Comparison of ENCODE assay signal across 8 mouse cellular contexts in genomic region chr14:45329589-45330181, GRCm38 (mm10). TPM values are rescaled to one million over a fixed set of nuclear protein-coding genes. Genes with fewer than 3 reads are reported as not detected.
A peak's percentile ranks its signal among the peaks of the same experiment; 100 is the strongest.
DNase-seq lines count a peak whose midpoint lies in the region; ATAC-seq and TF ChIP-seq lines count a peak whose summit lies in the region.

Psmc6 (plus strand) TSS chr14:45329788.

- no peaks in the 10 kb centered on the region for H3K9me3 ChIP-seq in G1E (replicated peaks)
- H3K9me3 ChIP-seq in forebrain, postnatal 0 days (ENCODE audit: low read length): no peaks in the 10 kb centered on the region
- H3K9me3 ChIP-seq in lung, embryonic 15.5 days: no peaks in the 10 kb centered on the region

- H3K4me3 ChIP-seq in G1E (ENCODE audit: low read depth, low read length): peak within 1 kb of the TSS; percentile 84
- peak within 1 kb of the TSS; percentile 99 for H3K4me3 ChIP-seq in forebrain, postnatal 0 days (ENCODE audit: low read depth, low read length)
- peak within 1 kb of the TSS; percentile 94 for H3K4me3 ChIP-seq in lung, embryonic 15.5 days

- no peaks in the 10 kb centered on the region for H3K27me3 ChIP-seq in G1E (ENCODE audit: insufficient read depth, low read length)
- H3K27me3 ChIP-seq in forebrain, postnatal 0 days (ENCODE audit: insufficient read depth, low read length): no peaks in the 10 kb centered on the region
- H3K27me3 ChIP-seq in lung, embryonic 15.5 days: no peaks in the 10 kb centered on the region

- peaks cover 44% of the 10 kb centered on the region for H3K4me1 ChIP-seq in G1E (ENCODE audit: insufficient read depth, low read depth, low read length)
- H3K4me1 ChIP-seq in forebrain, postnatal 0 days (ENCODE audit: insufficient read depth): no peaks in the 10 kb centered on the region
- peaks cover 13% of the 10 kb centered on the region for H3K4me1 ChIP-seq in lung, embryonic 15.5 days

- peaks cover 32% of the 10 kb centered on the region for H3K36me3 ChIP-seq in G1E (replicated peaks)
- H3K36me3 ChIP-seq in forebrain, postnatal 0 days (ENCODE audit: insufficient read depth): peaks cover 24% of the 10 kb centered on the region
- H3K36me3 ChIP-seq in lung, embryonic 15.5 days: peaks cover 27% of the 10 kb centered on the region

- under 1% methylated on average over 43 of the region's 44 CpGs for WGBS in forebrain, postnatal 0 days
- WGBS in lung, embryonic 15.5 days: under 1% methylated on average over 44 of the region's 44 CpGs

- ATAC-seq in G1E (ENCODE audit: extremely low read depth, insufficient number of reproducible peaks, low FRiP score, poor library complexity, severe bottlenecking): peak; percentile 85
- ATAC-seq in forebrain, postnatal 0 days: peak; percentile 96
- peak; percentile 97 for ATAC-seq in lung, embryonic 15.5 days (ENCODE audit: borderline replicate concordance, extremely low read depth, low FRiP score, low TSS enrichment)

- TF ChIP-seq CTCF in G1E (IDR thresholded peaks at IDR 0.05; ENCODE audit: low read depth, low read length): peak; percentile 90
- peak; percentile 95 for TF ChIP-seq CTCF in forebrain, postnatal 0 days (IDR thresholded peaks at IDR 0.05; ENCODE audit: low read depth)

- H3K9ac ChIP-seq in forebrain, postnatal 0 days: peak within 1 kb of the TSS; percentile 92
- H3K9ac ChIP-seq in lung, embryonic 15.5 days: peak within 1 kb of the TSS; percentile 74

- peak within 1 kb of the TSS; percentile 68 for H3K4me2 ChIP-seq in forebrain, postnatal 0 days (ENCODE audit: low read depth)
- H3K4me2 ChIP-seq in lung, embryonic 15.5 days: peak within 1 kb of the TSS; percentile 64

- peak within 1 kb of the TSS; percentile 94 for H3K27ac ChIP-seq in forebrain, postnatal 0 days (ENCODE audit: low read depth, low read length)
- peak within 1 kb of the TSS; percentile 85 for H3K27ac ChIP-seq in lung, embryonic 15.5 days

- DNase-seq in G1E (ENCODE audit: low spot score): peak; percentile 75
- DNase-seq in cerebellum, adult 18-20 months: peak; percentile 91 to 96
- DNase-seq in forebrain, postnatal 0 days: peak; percentile 97
- DNase-seq in heart, postnatal 4 days: peak; percentile 93
- DNase-seq in layer of hippocampus, adult 8-10 months (ENCODE audit: low spot score in 2 of 2): peak; percentile 85 to 90
- peak; percentile 89 for DNase-seq in ovary, adult 18-20 months (ENCODE audit: low spot score)
- peak; percentile 95 for DNase-seq in thymus, postnatal 0 days (ENCODE audit: low spot score)

RNA-seq across cellular contexts. Expression of gene Psmc6, which starts in this region (rescaled TPM):
- total RNA-seq in G1E (2014; fragmentation: Nextera tagmentation) (223 and 309 TPM in 2 replicates), G1E (2017) (318 and 319 TPM in 2 replicates)
- 10.5 and 11.5 TPM in 2 replicates for polyA plus RNA-seq in G1E (2012)
- total RNA-seq in forebrain, postnatal 0 days (2014; rRNA removed): 156 and 159 TPM in 2 replicates
- polyA plus RNA-seq in forebrain, postnatal 0 days (2015; fragmentation: Nextera tagmentation; extraction: Ambion mirVana): 140 and 156 TPM in 2 replicates
- total RNA-seq in heart, postnatal 4 days (2021): 100 to 1,000 TPM; 117 to 118 TPM
- 100 to 1,000 TPM in 2 of 4 experiments, 10 to 100 TPM in 2; 89.8 to 117 (median 99.8) TPM for total RNA-seq in layer of hippocampus, adult 8-10 months (2022)
- 148 and 154 TPM in 2 replicates for polyA plus RNA-seq in lung, embryonic 15.5 days (2015; fragmentation: Nextera tagmentation; extraction: Ambion mirVana)
- polyA plus RNA-seq in thymus, postnatal 0 days (2015; fragmentation: Nextera tagmentation; extraction: Ambion mirVana): 168 and 169 TPM in 2 replicates

Comparison
In these comparisons a context has a peak if more than half of its experiments do, and no peak if none do; other contexts are left out.
1. Peak in every context shown above with its lines: DNase-seq, ATAC-seq, H3K4me3 ChIP-seq and H3K27ac ChIP-seq.
2. RNA of gene Psmc6 (polyA plus RNA-seq): 168 to 169 TPM in thymus, postnatal 0 days, 148 to 154 TPM in lung, embryonic 15.5 days and 140 to 156 TPM in forebrain, postnatal 0 days; 10.5 to 11.5 TPM in G1E; every median in the first group is over 10 times any median in the second.